Comparison of ENCODE assay signal across 9 mouse cellular contexts in genomic region chr5:118083060-118083638, GRCm38 (mm10). TPM values are rescaled to one million over a fixed set of nuclear protein-coding genes. Genes with fewer than 3 reads are reported as not detected.
DNase-seq lines count a peak whose midpoint lies in the region; ATAC-seq lines count a peak whose summit lies in the region.
"Had no signal": no experiment of that assay in that cellular context is flagged by ENCODE, and none has a peak within 500 bp of the region (broad histone marks: within the 10 kb centered on the region; RNA-seq: fewer than 3 reads in every experiment).

No protein-coding gene starts in this region.

- H3K9me3 ChIP-seq in embryonic facial prominence, embryonic 13.5 days: no peaks in the 10 kb centered on the region
- no peaks in the 10 kb centered on the region for H3K9me3 ChIP-seq in hindbrain, embryonic 10.5 days
- no peaks in the 10 kb centered on the region for H3K9me3 ChIP-seq in neural tube, embryonic 13.5 days
- H3K9me3 ChIP-seq: heart, embryonic 13.5 days had no signal

- peak overlapping the region; percentile 55 for H3K27ac ChIP-seq in embryonic facial prominence, embryonic 13.5 days
- H3K27ac ChIP-seq in hindbrain, embryonic 10.5 days: peak overlapping the region; percentile 70
- peak overlapping the region; percentile 82 for H3K27ac ChIP-seq in neural tube, embryonic 13.5 days (replicated peaks)

- H3K4me2 ChIP-seq in embryonic facial prominence, embryonic 13.5 days: no peak overlapping the region
- no peak overlapping the region for H3K4me2 ChIP-seq in neural tube, embryonic 13.5 days
- H3K4me2 ChIP-seq: heart, embryonic 13.5 days had no signal

- no peak overlapping the region for H3K4me3 ChIP-seq in embryonic facial prominence, embryonic 13.5 days
- H3K4me3 ChIP-seq in hindbrain, embryonic 10.5 days: no peak overlapping the region
- no peak overlapping the region for H3K4me3 ChIP-seq in neural tube, embryonic 13.5 days
- H3K4me3 ChIP-seq: heart, embryonic 13.5 days had no signal

- H3K27me3 ChIP-seq in embryonic facial prominence, embryonic 13.5 days: no peaks in the 10 kb centered on the region
- no peaks in the 10 kb centered on the region for H3K27me3 ChIP-seq in hindbrain, embryonic 10.5 days (ENCODE audit: insufficient read depth, poor library complexity, severe bottlenecking)
- no peaks in the 10 kb centered on the region for H3K27me3 ChIP-seq in neural tube, embryonic 13.5 days
- H3K27me3 ChIP-seq: heart, embryonic 13.5 days; Patski had no signal

- peaks cover 47% of the 10 kb centered on the region for H3K4me1 ChIP-seq in embryonic facial prominence, embryonic 13.5 days
- peaks cover 86% of the 10 kb centered on the region for H3K4me1 ChIP-seq in hindbrain, embryonic 10.5 days (replicated peaks)
- H3K4me1 ChIP-seq in neural tube, embryonic 13.5 days (replicated peaks): peaks cover 100% of the 10 kb centered on the region

- H3K9ac ChIP-seq in embryonic facial prominence, embryonic 13.5 days: no peak overlapping the region
- H3K9ac ChIP-seq in neural tube, embryonic 13.5 days: peak overlapping the region; percentile 18; the same call in 1 of the 2 replicates

- DNase-seq in left cerebral cortex, postnatal 14 days (ENCODE audit: low spot score in 2 of 2): peak; percentile 56 to 76
- DNase-seq in left cerebral cortex, adult 11 months (ENCODE audit: low spot score): no peak
- no peak for DNase-seq in hindbrain, embryonic 10.5 days (ENCODE audit: low spot score)
- no peak for DNase-seq in adrenal gland, postnatal 36 days

- intact Hi-C loops in left cerebral cortex, postnatal 14 days (cut with DNase I): no loop called here

- WGBS in embryonic facial prominence, embryonic 13.5 days: 69% methylated on average over 12 of the region's 12 CpGs
- WGBS in hindbrain, embryonic 10.5 days: 60% methylated on average over 12 of the region's 12 CpGs
- WGBS in neural tube, embryonic 13.5 days: 58% methylated on average over 12 of the region's 12 CpGs

- ATAC-seq in embryonic facial prominence, embryonic 13.5 days (ENCODE audit: insufficient number of reproducible peaks, insufficient read depth, low FRiP score, low TSS enrichment, low read depth): no peak
- ATAC-seq in neural tube, embryonic 13.5 days (ENCODE audit: low read depth): no peak
- no peak for ATAC-seq in erythroblast, adult 5-6 weeks (replicated peaks; ENCODE audit: low FRiP score, poor library complexity, severe bottlenecking)
- ATAC-seq: Patski had no signal

- peaks cover 21% of the 10 kb centered on the region for H3K36me3 ChIP-seq in embryonic facial prominence, embryonic 13.5 days
- H3K36me3 ChIP-seq in hindbrain, embryonic 10.5 days: peaks cover 36% of the 10 kb centered on the region
- no peaks in the 10 kb centered on the region for H3K36me3 ChIP-seq in neural tube, embryonic 13.5 days

RNA-seq across cellular contexts. Expression of gene Tesc, which starts 55.6 kb away (rescaled TPM):
- total RNA-seq in left cerebral cortex, postnatal 14 days (2021): 10 to 100 TPM; 58.0 to 60.3 TPM
- polyA plus RNA-seq in embryonic facial prominence, embryonic 13.5 days (2015; fragmentation: Nextera tagmentation; extraction: Ambion mirVana): 7.3 and 9.2 TPM in 2 replicates
- 0.45 and 0.55 TPM in 2 replicates for polyA plus RNA-seq in hindbrain, embryonic 10.5 days (2016; fragmentation: Nextera tagmentation; extraction: Ambion mirVana)
- 1.8 and 2.1 TPM in 2 replicates for polyA plus RNA-seq in neural tube, embryonic 13.5 days (2015; fragmentation: Nextera tagmentation; extraction: Ambion mirVana)
- total RNA-seq in erythroblast, adult 5-6 weeks (2015; ENCODE audit: low replicate concordance): 4.6 TPM in 1 of 2 replicates, not detected in the other
- 0.56 and 2.6 TPM in 2 replicates for total RNA-seq in erythroblast, adult 5-6 weeks (2017; ENCODE audit: low replicate concordance)
- 100 to 1,000 TPM; 112 to 175 TPM for total RNA-seq in adrenal gland, postnatal 36 days (2021)

Comparison
In these comparisons a context has a peak if more than half of its experiments do, and no peak if none do; other contexts are left out.
1. DNase-seq: peak in left cerebral cortex, postnatal 14 days (2 of 2); none in left cerebral cortex, adult 11 months (single experiment), hindbrain, embryonic 10.5 days (single experiment) and adrenal gland, postnatal 36 days (0 of 2).
2. RNA of gene Tesc, which starts 55.6 kb away (total RNA-seq): 112 to 175 TPM in adrenal gland, postnatal 36 days and 58.0 to 60.3 TPM in left cerebral cortex, postnatal 14 days; 0.56 to 4.6 TPM in erythroblast, adult 5-6 weeks; every median in the first group is over 10 times any median in the second.
3. Peak in every context shown above with its lines, with median percentiles within 50 percentile points of each other: H3K27ac ChIP-seq.